8 mouse cellular contexts compared by ENCODE assay signal in the genomic region with DNA sequence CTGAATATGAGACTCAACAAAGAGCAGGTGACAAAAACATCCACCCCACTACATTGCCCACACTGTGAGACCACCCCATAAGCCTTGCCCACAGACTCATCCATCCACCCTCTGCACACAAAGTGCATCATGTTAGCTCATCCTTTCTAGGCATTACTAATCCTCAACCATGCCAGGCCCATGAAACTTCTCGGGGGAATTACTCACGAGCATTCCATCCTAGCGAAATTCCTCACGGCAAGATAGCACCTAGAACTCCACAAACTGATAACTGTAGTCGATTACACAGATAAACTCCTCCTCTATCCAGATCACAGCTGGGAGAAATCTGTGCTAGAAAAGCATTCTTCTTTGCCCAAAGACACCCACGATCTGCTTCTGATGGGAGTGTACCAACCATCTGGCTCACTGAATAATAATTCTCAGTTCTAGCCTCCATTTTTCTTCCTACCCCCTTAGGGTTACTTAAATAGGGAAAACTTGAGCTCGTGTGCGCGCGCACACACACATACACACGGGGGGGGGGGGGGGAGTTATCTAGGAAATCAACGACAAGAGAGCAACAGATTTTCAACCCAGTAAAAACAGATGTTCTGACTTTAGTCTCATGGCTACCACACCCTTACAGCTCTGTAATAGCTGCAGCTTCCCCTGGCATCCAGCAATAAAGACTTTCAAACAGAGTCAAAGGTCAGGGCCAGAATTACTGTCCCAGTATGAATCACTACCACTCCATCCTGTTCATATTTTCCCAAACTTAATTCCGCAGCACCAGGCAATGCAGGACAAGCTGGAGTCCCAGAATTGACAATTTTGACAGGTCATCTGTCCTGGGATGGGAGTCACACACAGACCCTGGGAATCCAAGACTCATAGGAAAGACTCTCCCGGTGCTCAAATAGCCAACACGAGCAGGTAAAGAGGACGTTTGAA. TPM values are rescaled to one million over a fixed set of nuclear protein-coding genes. Genes with fewer than 3 reads are reported as not detected.
A peak's percentile ranks its signal among the peaks of the same experiment; 100 is the strongest.
DNase-seq lines count a peak whose midpoint lies in the region; ATAC-seq lines count a peak whose summit lies in the region.

No protein-coding gene starts in this region.

- peak overlapping the region; percentile 57 for H3K4me2 ChIP-seq in stomach, embryonic 14.5 days (replicated peaks; ENCODE audit: low read depth, low read length)

- peaks cover 19% of the 10 kb centered on the region for H3K36me3 ChIP-seq in megakaryocyte, embryonic 14.5 days (replicated peaks; ENCODE audit: low read length)
- no peaks in the 10 kb centered on the region for H3K36me3 ChIP-seq in stomach, embryonic 14.5 days (ENCODE audit: control insufficient read depth, insufficient read depth, low read length)

- H3K4me1 ChIP-seq in megakaryocyte, embryonic 14.5 days: peaks cover 84% of the 10 kb centered on the region
- peaks cover 13% of the 10 kb centered on the region for H3K4me1 ChIP-seq in stomach, embryonic 14.5 days (ENCODE audit: control insufficient read depth, insufficient read depth, low read length)

- WGBS in large intestine, adult 2 months: 26% methylated on average over 16 of the region's 16 CpGs
- 71% methylated on average over 16 of the region's 16 CpGs for WGBS in stomach, embryonic 14.5 days

- peak overlapping the region; percentile 93 for H3K4me3 ChIP-seq in megakaryocyte, embryonic 14.5 days (replicated peaks)
- peak overlapping the region; percentile 65; the same call in 1 of the 2 replicates for H3K4me3 ChIP-seq in stomach, embryonic 14.5 days (ENCODE audit: low read depth, low read length)

- no peak overlapping the region for H3K27ac ChIP-seq in stomach, embryonic 14.5 days (ENCODE audit: low read length)

- no peaks in the 10 kb centered on the region for H3K27me3 ChIP-seq in megakaryocyte, embryonic 14.5 days (replicated peaks)
- H3K27me3 ChIP-seq in stomach, embryonic 14.5 days (ENCODE audit: control insufficient read depth, insufficient read depth, low read length): no peaks in the 10 kb centered on the region

- 0 out of 2 replicates have a peak, but pooled peaks have one; percentile 5 for ATAC-seq in frontal cortex, adult (ENCODE audit: low TSS enrichment)
- no peak for ATAC-seq in megakaryocyte, adult 5-6 weeks (ENCODE audit: poor library complexity, severe bottlenecking)
- ATAC-seq in stomach, embryonic 14.5 days (ENCODE audit: insufficient number of reproducible peaks, insufficient read depth, low FRiP score, low read depth): no peak
- no peak for ATAC-seq in activated CD4-positive, CD25-positive, alpha-beta regulatory T cell, adult 4 months
- no peak for ATAC-seq in CD4-positive, CD25-positive, alpha-beta regulatory T cell, adult 4 months

- DNase-seq in frontal cortex, postnatal 14 days (ENCODE audit: low spot score in 2 of 2): no peak
- DNase-seq in large intestine, adult 2 months (ENCODE audit: low read depth, low spot score): peak; percentile 70

- no peak overlapping the region for H3K9ac ChIP-seq in stomach, embryonic 14.5 days (replicated peaks; ENCODE audit: low read depth, low read length)

- no peaks in the 10 kb centered on the region for H3K9me3 ChIP-seq in megakaryocyte, embryonic 14.5 days
- no peaks in the 10 kb centered on the region for H3K9me3 ChIP-seq in stomach, embryonic 14.5 days (ENCODE audit: control insufficient read depth, low read depth, low read length)

RNA-seq across cellular contexts. Expression of a gene that starts 2.1 kb away (rescaled TPM):
- 2.3 and 4.3 TPM in 2 replicates for polyA plus RNA-seq in megakaryocyte, embryonic 14.5 days (2012; ENCODE audit: insufficient read depth, low replicate concordance)
- total RNA-seq in megakaryocyte, adult 5-6 weeks (2015): 22.6 and 23.4 TPM in 2 replicates
- total RNA-seq in megakaryocyte, adult 5-6 weeks (2017): 30.1 and 37.4 TPM in 2 replicates
- polyA plus RNA-seq in large intestine, adult 2 months (2012; rRNA removed): 18.7 and 30.1 TPM in 2 replicates
- 49.8 and 51.0 TPM in 2 replicates for polyA plus RNA-seq in stomach, embryonic 14.5 days (2014; fragmentation: Nextera tagmentation; extraction: Ambion mirVana)
- polyA plus RNA-seq in activated CD4-positive, CD25-positive, alpha-beta regulatory T cell, adult 4 months (2017; shearing (Covaris generic)): 10 to 100 TPM; 31.9 to 37.4 TPM
- 10 to 100 TPM; 25.5 to 32.4 TPM for polyA plus RNA-seq in CD4-positive, CD25-positive, alpha-beta regulatory T cell, adult 4 months (2017; shearing (Covaris generic))

RNA-seq across cellular contexts. Expression of a gene that starts 2.2 kb away (rescaled TPM):
- 51.0 and 54.9 TPM in 2 replicates for polyA plus RNA-seq in megakaryocyte, embryonic 14.5 days (2012; ENCODE audit: insufficient read depth, low replicate concordance)
- 123 and 129 TPM in 2 replicates for total RNA-seq in megakaryocyte, adult 5-6 weeks (2015)
- total RNA-seq in megakaryocyte, adult 5-6 weeks (2017): 40.7 and 51.7 TPM in 2 replicates
- polyA plus RNA-seq in large intestine, adult 2 months (2012; rRNA removed): 23.7 and 41.5 TPM in 2 replicates
- 25.3 and 26.6 TPM in 2 replicates for polyA plus RNA-seq in stomach, embryonic 14.5 days (2014; fragmentation: Nextera tagmentation; extraction: Ambion mirVana)
- polyA plus RNA-seq in activated CD4-positive, CD25-positive, alpha-beta regulatory T cell, adult 4 months (2017; shearing (Covaris generic)): 10 to 100 TPM; 17.8 to 24.4 TPM
- 10 to 100 TPM; 22.5 to 22.7 TPM for polyA plus RNA-seq in CD4-positive, CD25-positive, alpha-beta regulatory T cell, adult 4 months (2017; shearing (Covaris generic))
